Mouse (Mus musculus) heart, embryonic 12.5 days (tissue): Measurements from ENCODE around the gene Ctps2. TPM values are rescaled to one million over a fixed set of nuclear protein-coding genes. Genes with fewer than 3 reads are reported as not detected.

ENCODE experiments used
- ATAC-seq: fragments of 200-750 bp; cut with Nextera tagmentation; 2 replicates; pipeline ENCODE4 v1.8.0; 2017; ENCODE audit warnings: moderate TSS enrichment, moderate library complexity; ENCODE audit not compliant: insufficient number of reproducible peaks, low FRiP score
- H3K27ac ChIP-seq: fragments of 300-500 bp; sonication (generic); 2 replicates; pipeline ENCODE4 v1.5.1; 2016; ENCODE audit warnings: mild to moderate bottlenecking, moderate library complexity; ENCODE audit not compliant: poor library complexity, severe bottlenecking
- H3K27me3 ChIP-seq: fragments of 300-500 bp; sonication (generic); replicated peaks from 2 replicates; pipeline ENCODE4 v1.6.1; 2016; ENCODE audit warnings: mild to moderate bottlenecking, moderate library complexity
- H3K36me3 ChIP-seq: fragments of 300-500 bp; sonication (generic); 2 replicates; pipeline ENCODE4 v1.6.1; 2016; ENCODE audit warnings: mild to moderate bottlenecking, moderate library complexity
- H3K4me1 ChIP-seq: fragments of 300-500 bp; sonication (generic); replicated peaks from 2 replicates; pipeline ENCODE4 v1.6.1; 2016; ENCODE audit warnings: mild to moderate bottlenecking
- H3K4me2 ChIP-seq: fragments of 300-500 bp; sonication (generic); 2 replicates; pipeline ENCODE4 v1.6.1; 2016; ENCODE audit warnings: mild to moderate bottlenecking, moderate library complexity
- H3K4me3 ChIP-seq: fragments of 300-500 bp; sonication (generic); 2 replicates; pipeline ENCODE4 v1.5.1; 2016; ENCODE audit warnings: mild to moderate bottlenecking
- H3K9ac ChIP-seq: fragments of 300-500 bp; sonication (generic); 2 replicates; pipeline ENCODE4 v1.6.1; 2016; ENCODE audit warnings: mild to moderate bottlenecking, moderate library complexity
- H3K9me3 ChIP-seq: fragments of 300-500 bp; sonication (generic); replicated peaks from 2 replicates; pipeline ENCODE4 v1.6.1; 2016; ENCODE audit warnings: mild to moderate bottlenecking, moderate library complexity
- WGBS: fragments of 180-500 bp; shearing (Covaris S2); methylation state at CpG from one replicate; pipeline ENCODE4 v1.1.7; 2016; 5-methylcytosine and 5-hydroxymethylcytosine counted together
- polyA plus RNA-seq: library from polyadenylated mRNA; unstranded; fragments of >200 nt; fragmentation: Nextera tagmentation; extraction: Ambion mirVana; gene quantifications from 2 replicates; pipeline ENCODE4 v1.2.1, GENCODE M21; 2016

The Ctps2 gene
- polyA plus RNA-seq, 1 experiment from 2014 or later, result 59.7 TPM

- Histone ChIP-seq H3K4me2 (no peak overlapping the region), H3K9me3 (no peaks in the 10 kb centered on the region), H3K9ac (no peak overlapping the region), H3K27me3 (no peaks in the 10 kb centered on the region), H3K4me3 (no peak overlapping the region), H3K4me1 (no peaks in the 10 kb centered on the region), H3K36me3 (peaks cover 34% of the 10 kb centered on the region), H3K27ac (no peak overlapping the region)
- 93% methylated on average over 3 of the region's 3 CpGs for WGBS
- no peak for ATAC-seq
Measured at GRCm38 (mm10) chrX:162913651-162914050, 12.6 kb downstream of the Ctps2 start.

- Histone ChIP-seq H3K4me1 (no peaks in the 10 kb centered on the region), H3K27ac (no peak overlapping the region), H3K4me2 (no peak overlapping the region), H3K27me3 (no peaks in the 10 kb centered on the region), H3K36me3 (peaks cover 25% of the 10 kb centered on the region), H3K9ac (no peak overlapping the region), H3K9me3 (no peaks in the 10 kb centered on the region), H3K4me3 (no peak overlapping the region)
- no peak for ATAC-seq
- WGBS, result 28% methylated on average over 5 of the region's 5 CpGs
Measured at GRCm38 (mm10) chrX:162915697-162916096, 14.7 kb downstream of the Ctps2 start.

GRCm38 (mm10) chrX:162921487-162922125 lies 20.6 kb downstream of the Ctps2 start:
- WGBS, result 78% methylated on average over 8 of the region's 8 CpGs
- ATAC-seq, result no peak

GRCm38 (mm10) chrX:162931467-162931866 lies 30.4 kb downstream of the Ctps2 start:
- H3K27ac ChIP-seq, result no peak overlapping the region
- WGBS, result 85% methylated on average over 2 of the region's 2 CpGs
- H3K9ac ChIP-seq, result no peak overlapping the region
- H3K4me2 ChIP-seq, result no peak overlapping the region
- H3K27me3 ChIP-seq, result no peaks in the 10 kb centered on the region
- H3K9me3 ChIP-seq, result no peaks in the 10 kb centered on the region
- ATAC-seq, result no peak
- peaks cover 19% of the 10 kb centered on the region for H3K36me3 ChIP-seq
- no peaks in the 10 kb centered on the region for H3K4me1 ChIP-seq
- no peak overlapping the region for H3K4me3 ChIP-seq

More at GRCm38 (mm10) chrX:162921487-162922125, 20.6 kb downstream of the Ctps2 start:
- Histone ChIP-seq H3K4me1 (no peaks in the 10 kb centered on the region), H3K27me3 (no peaks in the 10 kb centered on the region), H3K4me3 (no peak overlapping the region), H3K9me3 (no peaks in the 10 kb centered on the region), H3K9ac (no peak overlapping the region), H3K27ac (no peak overlapping the region), H3K4me2 (no peak overlapping the region), H3K36me3 (peaks cover 37% of the 10 kb centered on the region)

- H3K9ac ChIP-seq, result no peak overlapping the region
- H3K4me2 ChIP-seq, result no peak overlapping the region
- no peaks in the 10 kb centered on the region for H3K9me3 ChIP-seq
- no peaks in the 10 kb centered on the region for H3K27me3 ChIP-seq
- H3K4me3 ChIP-seq, result no peak overlapping the region
- peaks cover 16% of the 10 kb centered on the region for H3K36me3 ChIP-seq
- no peaks in the 10 kb centered on the region for H3K4me1 ChIP-seq
- ATAC-seq, result no peak
- 82% methylated on average over 1 of the region's 1 CpGs for WGBS
- no peak overlapping the region for H3K27ac ChIP-seq
Measured at GRCm38 (mm10) chrX:162942027-162942426, 41.0 kb downstream of the Ctps2 start.

GRCm38 (mm10) chrX:162949811-162950439 lies 48.9 kb downstream of the Ctps2 start:
- no peak for ATAC-seq
- WGBS, result 25% methylated on average over 3 of the region's 3 CpGs
- Histone ChIP-seq H3K36me3 (no peaks in the 10 kb centered on the region), H3K9ac (no peak overlapping the region), H3K4me2 (no peak overlapping the region), H3K4me3 (no peak overlapping the region), H3K27ac (no peak overlapping the region), H3K9me3 (no peaks in the 10 kb centered on the region), H3K27me3 (no peaks in the 10 kb centered on the region), H3K4me1 (no peaks in the 10 kb centered on the region)

GRCm38 (mm10) chrX:162957921-162958320 lies 56.9 kb downstream of the Ctps2 start:
- ATAC-seq, result no peak
- Histone ChIP-seq H3K4me2 (no peak overlapping the region), H3K9ac (no peak overlapping the region), H3K27ac (no peak overlapping the region), H3K9me3 (no peaks in the 10 kb centered on the region), H3K27me3 (no peaks in the 10 kb centered on the region), H3K36me3 (no peaks in the 10 kb centered on the region), H3K4me3 (no peak overlapping the region), H3K4me1 (no peaks in the 10 kb centered on the region)
- 73% methylated on average over 3 of the region's 3 CpGs for WGBS

- H3K9me3 ChIP-seq, result no peaks in the 10 kb centered on the region
- H3K27me3 ChIP-seq, result no peaks in the 10 kb centered on the region
- H3K27ac ChIP-seq, result no peak overlapping the region
- no peak overlapping the region for H3K4me3 ChIP-seq
- no peaks in the 10 kb centered on the region for H3K36me3 ChIP-seq
- 58% methylated on average over 4 of the region's 4 CpGs for WGBS
- no peak overlapping the region for H3K9ac ChIP-seq
- no peak overlapping the region for H3K4me2 ChIP-seq
- no peak for ATAC-seq
- no peaks in the 10 kb centered on the region for H3K4me1 ChIP-seq
Measured at GRCm38 (mm10) chrX:162963840-162964239, 62.8 kb downstream of the Ctps2 start.

GRCm38 (mm10) chrX:162964383-162964782 lies 63.3 kb downstream of the Ctps2 start, which contains the start of gene S100g:
Gene S100g (minus strand): TSS chrX:162964599.
- Histone ChIP-seq H3K27ac (no peak within 1 kb of the TSS), H3K9me3 (no peaks in the 10 kb centered on the region), H3K4me1 (no peaks in the 10 kb centered on the region), H3K4me3 (no peak within 1 kb of the TSS), H3K36me3 (no peaks in the 10 kb centered on the region), H3K4me2 (no peak within 1 kb of the TSS), H3K27me3 (no peaks in the 10 kb centered on the region), H3K9ac (no peak within 1 kb of the TSS)
- no peak for ATAC-seq
- 55% methylated on average over 3 of the region's 3 CpGs for WGBS

GRCm38 (mm10) chrX:162967456-162967855 lies 66.4 kb downstream of the Ctps2 start:
- no peaks in the 10 kb centered on the region for H3K27me3 ChIP-seq
- H3K4me3 ChIP-seq, result no peak overlapping the region
- no peak overlapping the region for H3K9ac ChIP-seq
- H3K4me2 ChIP-seq, result no peak overlapping the region
- no peaks in the 10 kb centered on the region for H3K36me3 ChIP-seq
- H3K4me1 ChIP-seq, result no peaks in the 10 kb centered on the region
- no peak overlapping the region for H3K27ac ChIP-seq
- H3K9me3 ChIP-seq, result no peaks in the 10 kb centered on the region
- 38% methylated on average over 8 of the region's 8 CpGs for WGBS
- no peak for ATAC-seq

GRCm38 (mm10) chrX:162976194-162976593 lies 75.2 kb downstream of the Ctps2 start:
- WGBS, result 59% methylated on average over 3 of the region's 3 CpGs
- ATAC-seq, result no peak

More at GRCm38 (mm10) chrX:162976194-162976593, 75.2 kb downstream of the Ctps2 start:
- Histone ChIP-seq H3K9ac (no peak overlapping the region), H3K9me3 (no peaks in the 10 kb centered on the region), H3K4me1 (no peaks in the 10 kb centered on the region), H3K27me3 (no peaks in the 10 kb centered on the region), H3K4me2 (no peak overlapping the region), H3K36me3 (no peaks in the 10 kb centered on the region), H3K4me3 (no peak overlapping the region), H3K27ac (no peak overlapping the region)
